Mouse (Mus musculus) spleen, embryonic (tissue): Measurements from ENCODE around the gene Col27a1.

Experiments used
- CTCF ChIA-PET: fragments of 350-600 bp; sonication (Branson Sonifier 250); formaldehyde crosslinking; loops from one replicate; lab custom pipeline; 2022; lab: Charles Lee

Gene Col27a1

GRCm38 (mm10) chr4:63222246-63222645 is 8.4 kb downstream of the Col27a1 start:
- CTCF ChIA-PET: no interaction called here

DNA sequence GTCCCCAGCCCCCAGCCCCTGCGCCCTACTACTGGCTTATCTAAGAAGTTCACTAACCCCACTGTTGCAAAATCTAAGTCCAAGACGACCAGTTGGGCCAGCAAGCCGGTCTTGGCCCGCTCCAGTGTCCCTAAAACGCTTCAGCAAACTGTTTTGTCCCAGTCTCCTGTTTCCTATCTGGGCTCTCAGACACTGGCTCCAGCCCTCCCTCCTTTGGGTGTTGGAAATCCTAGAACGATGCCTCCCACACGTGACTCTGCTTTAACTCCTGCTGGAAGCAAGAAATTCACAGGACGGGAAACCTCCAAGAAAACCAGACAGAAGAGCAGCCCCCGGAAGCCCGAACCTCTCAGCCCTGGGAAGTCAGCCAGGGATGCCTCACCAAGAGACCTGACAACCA is 11.6 kb downstream of the Col27a1 start:
- CTCF ChIA-PET: no interaction called here

- CTCF ChIA-PET: no interaction called here
These were observed 12.5 kb downstream of the Col27a1 start for GRCm38 (mm10) chr4:63226164-63226882.

DNA sequence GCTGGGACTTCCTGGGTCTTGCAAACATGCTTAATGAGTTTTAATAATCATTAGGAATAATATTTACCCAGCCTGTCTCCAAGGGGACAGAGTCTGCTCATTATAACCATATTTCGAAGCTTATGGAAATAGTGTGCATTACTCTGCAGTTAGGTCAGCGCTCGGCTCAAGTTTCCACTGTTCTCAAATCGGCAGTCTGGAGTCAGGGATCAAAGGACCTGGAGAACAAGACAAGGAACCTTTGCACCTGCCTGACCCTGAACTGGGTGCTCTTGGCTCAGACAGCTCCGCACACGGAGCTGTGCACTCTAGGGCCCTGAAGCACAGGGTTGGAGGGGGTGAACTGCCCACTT is 13.1 kb downstream of the Col27a1 start:
- CTCF ChIA-PET: no interaction called here

DNA sequence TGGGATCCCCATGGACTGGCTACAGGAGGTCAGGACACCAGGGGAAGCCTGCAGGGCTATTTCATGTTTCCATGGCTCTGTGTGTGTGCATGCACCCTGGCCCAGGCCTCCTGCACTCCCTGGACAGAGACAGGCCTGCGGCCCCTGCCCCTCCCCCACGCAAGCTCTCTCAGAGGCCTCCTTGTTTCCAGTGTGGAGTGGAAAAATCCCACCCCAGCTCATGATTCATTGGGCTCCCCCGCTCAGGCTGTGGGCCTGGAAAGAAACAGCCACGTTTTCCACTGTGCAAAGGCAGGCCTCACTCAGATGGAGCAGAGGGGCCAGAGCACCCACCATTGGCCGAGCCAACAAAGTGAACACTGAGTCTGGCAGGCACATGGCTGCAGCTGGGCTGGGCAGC is 15.1 kb downstream of the Col27a1 start:
- CTCF ChIA-PET: no interaction called here

DNA sequence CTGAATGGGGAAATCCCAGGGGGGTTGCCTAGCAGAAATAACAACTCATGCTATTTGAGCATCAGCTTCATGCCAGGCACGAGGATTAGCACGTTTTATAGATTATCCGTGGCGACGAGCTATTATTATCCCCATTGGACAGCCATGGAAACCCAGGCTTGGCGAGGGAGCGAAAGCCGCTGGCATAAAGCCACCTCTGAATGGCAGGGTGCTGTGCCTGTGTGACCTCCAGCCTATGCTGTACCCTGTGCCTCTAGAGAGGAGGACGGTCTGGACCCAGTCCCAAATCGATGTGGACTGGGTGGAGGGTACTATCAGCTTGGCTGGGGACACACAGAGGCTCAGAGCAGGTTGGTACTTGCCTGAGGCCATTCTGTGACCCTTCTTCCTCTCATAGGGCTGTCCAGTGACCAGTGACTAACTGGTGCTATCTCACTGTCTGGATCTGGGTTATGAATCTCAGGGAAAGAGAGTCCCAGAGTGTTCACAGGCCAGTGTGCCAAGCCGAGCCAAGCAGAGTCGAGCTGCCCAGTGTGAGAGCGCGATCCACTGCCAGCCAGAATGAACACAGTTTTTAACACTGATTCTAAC is 16.3 kb downstream of the Col27a1 start:
- CTCF ChIA-PET: no interaction called here

DNA sequence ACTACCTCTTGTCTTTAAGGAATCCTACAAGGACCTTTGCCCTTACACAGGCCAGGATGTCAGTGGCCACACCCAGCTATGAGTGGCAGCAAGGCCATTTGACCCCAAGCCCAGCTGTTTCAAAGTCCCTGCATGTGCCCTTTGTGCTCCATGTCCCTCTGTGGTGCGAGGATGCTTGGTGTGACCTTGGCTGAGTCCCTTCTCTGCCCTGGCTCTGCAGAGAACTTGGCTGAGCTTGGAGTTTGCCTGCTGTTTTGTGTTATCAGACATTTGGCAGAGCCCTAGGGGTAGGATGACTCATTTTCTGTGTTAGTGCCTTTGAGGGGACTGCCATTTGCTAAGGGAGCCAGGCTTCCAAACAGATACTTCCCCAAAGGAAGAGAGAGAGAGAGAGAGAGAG is 17.3 kb downstream of the Col27a1 start:
- CTCF ChIA-PET: no interaction called here

DNA sequence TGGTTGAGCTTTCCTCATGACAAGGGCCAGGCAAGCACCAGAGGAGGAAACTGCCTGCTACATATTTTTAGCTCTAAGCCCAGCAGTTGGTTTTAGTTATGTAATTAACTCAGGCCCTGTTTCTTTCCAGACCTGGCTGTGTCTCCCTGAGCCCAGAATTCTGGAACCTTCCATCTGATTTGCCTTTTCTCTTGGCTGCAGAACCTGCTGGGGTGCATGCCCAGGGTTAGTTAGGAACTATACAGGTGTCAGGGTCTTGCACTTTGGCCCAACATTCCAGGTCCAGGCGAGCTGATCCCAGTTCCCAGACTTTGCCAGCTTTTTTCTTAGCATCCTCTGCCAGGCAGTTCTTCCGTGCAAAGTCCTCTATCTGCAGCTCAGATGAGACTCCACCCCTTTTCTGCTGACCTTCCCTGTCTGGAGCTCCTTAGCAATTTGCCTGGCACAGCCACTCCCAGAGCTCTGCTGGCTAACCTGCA is 18.8 kb downstream of the Col27a1 start:
- CTCF ChIA-PET: no interaction called here

DNA sequence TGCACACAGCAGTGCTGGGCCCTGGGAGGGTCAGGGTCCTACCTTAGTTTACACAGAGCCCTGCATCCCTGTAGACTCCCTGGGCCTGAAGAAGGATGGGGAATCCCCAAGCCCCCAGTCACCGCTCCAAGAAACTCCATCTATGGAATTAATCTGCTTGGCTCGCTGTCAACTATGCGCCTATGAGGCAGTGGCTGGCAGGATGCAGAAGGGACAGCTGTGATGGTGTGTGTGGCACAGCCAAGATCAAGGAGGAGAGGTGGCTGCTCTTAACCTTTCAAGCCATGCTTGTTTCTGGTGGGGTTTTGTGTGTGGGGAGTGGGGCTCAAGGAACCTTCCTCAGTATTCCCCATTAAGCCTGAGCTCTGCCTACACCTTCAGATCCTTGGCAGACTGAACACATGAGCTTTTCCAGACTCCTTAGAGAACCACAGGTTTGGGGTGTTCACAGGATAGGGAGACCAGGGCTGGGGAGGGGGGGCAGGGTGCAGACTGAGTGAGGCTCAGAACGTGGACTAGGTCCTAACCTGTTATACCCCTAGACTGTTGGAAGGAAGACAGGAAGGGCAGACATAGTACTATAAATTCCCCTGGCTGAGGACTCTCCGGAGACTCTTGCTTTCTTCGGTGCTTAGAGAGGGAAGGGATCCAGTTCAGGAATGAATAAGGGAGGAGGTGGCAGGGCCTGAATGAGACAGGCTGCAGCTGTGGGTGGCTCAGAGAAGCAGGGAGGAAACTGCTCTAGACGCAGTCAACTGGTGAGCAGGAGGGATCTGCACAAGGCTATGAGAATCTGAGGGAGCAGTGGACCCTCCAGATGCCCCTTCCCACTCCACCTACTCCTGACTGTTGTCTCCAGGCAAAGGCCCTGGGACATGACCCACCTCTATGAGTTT is 20.0 kb downstream of the Col27a1 start:
- CTCF ChIA-PET: no interaction called here

DNA sequence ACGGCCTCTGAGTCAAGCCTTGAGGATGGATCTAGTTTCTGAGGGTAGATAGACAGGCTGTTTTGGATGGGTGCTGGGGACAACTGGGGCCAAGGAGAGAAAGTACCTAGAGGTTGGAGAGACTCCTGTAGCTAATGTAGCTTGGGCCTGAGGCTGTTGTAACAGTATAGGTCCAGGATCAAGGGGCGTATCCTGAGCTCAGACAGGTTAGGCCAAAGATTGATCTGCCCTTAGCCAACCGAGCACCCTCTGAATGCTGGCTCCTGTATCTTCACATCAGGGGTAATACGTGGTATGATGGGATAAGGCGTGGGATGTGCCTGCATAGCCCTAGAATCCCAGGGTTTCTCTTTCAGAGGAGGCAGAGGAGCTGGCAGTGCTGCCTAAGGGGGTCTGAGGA is 21.0 kb downstream of the Col27a1 start:
- CTCF ChIA-PET: no interaction called here

DNA sequence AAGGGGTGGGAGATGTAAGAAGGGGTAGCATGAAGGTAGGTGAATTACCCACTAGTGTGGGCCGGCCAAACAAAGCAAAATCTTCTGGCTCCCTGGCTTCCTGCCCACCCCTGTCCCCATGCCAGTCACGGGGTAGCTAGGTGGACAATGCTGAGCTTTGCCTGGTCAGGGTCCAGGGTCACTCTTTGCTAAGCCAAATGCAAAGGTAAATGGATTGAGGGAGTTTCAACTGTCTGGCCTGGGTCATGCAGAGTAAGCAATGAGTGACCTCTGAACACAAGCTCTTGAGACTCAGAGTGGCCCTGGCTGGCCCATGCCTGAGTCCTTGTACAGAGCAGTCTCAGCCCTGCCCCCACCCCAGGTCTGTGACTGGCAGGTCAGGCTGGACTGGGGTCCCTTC is 22.4 kb downstream of the Col27a1 start:
- CTCF ChIA-PET: no interaction called here

DNA sequence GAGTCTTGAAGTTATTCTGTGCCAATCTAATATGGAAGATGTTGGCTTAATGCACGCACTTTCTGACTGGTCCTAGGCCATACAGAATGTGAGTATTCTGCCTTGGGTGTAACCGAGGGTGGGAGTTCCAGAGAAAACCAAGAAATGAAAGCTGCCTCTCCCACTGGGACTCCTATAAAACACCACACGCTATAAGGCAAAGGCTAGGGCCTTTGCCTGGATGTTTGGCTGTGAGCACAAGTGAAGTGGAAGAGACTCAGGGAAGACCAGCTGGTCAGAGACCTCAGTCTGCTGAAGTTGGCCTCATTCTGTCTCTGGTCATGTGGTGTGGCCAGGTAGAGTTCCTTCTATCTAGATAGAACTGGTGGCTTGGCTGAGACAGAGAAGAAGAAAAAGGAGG is 23.4 kb downstream of the Col27a1 start:
- CTCF ChIA-PET: no interaction called here

DNA sequence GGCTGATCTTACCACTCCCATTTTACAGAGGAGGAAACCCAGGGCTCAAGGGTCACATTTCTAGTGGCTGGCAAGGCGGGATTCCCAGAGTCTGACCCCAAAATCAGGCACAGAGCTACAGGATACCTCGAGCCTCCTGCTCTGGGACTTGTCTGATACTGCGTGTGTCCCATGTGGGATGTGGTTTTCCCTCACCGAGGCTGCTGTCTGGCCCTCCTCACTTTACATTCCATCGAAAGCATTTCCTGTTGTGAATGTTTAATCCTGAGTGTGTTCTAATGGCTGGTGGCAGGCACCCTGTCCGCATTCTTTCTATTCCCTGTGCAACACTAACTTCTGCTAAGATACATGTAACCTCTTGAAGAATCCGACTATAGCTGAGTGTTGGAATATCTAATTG is 24.3 kb downstream of the Col27a1 start:
- CTCF ChIA-PET: no interaction called here

DNA sequence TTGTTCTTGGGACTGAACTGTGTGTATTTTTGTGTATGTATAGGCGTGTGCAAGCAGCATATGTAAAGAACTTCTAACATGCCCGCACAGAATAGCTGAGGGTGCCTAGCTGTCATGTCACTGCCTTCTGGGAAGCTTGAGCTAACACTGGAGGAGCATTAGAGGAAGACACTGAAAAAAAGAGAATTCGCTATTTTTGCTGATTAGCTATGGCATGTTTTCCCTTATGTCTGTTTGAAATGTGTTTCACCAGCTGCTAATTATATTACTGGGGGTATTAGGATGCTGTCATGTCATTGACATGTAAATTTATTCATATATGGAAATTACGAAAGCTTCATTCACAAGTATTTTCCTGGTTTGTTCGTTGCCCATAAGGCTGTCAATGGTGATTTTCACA is 24.9 kb downstream of the Col27a1 start:
- CTCF ChIA-PET: no interaction called here

GRCm38 (mm10) chr4:63241031-63241430 is 27.2 kb downstream of the Col27a1 start:
- CTCF ChIA-PET: no interaction called here

GRCm38 (mm10) chr4:63247991-63248390 is 34.2 kb downstream of the Col27a1 start:
- CTCF ChIA-PET: no interaction called here

- CTCF ChIA-PET: no interaction called here
These were observed 35.1 kb downstream of the Col27a1 start for GRCm38 (mm10) chr4:63248951-63249350.

DNA sequence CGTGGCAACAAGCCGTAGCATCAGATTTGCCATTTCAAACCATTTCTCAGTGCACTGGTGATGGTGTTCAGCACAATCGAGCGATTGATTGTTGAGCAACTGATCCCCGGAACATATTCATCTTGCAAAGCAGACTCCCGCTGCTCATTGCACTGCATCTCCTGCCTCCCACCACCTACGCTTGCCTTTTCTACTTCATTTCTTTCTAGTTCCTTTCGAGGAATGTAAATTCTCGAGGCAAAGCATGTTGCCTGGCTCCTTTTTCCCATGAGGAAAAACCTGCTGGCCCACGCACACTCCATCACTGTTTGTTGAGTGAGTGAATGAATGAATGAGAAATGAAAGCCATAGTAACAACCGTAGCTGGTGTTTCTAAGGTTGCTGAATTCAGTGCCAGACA is 38.0 kb downstream of the Col27a1 start:
- CTCF ChIA-PET: no interaction called here

DNA sequence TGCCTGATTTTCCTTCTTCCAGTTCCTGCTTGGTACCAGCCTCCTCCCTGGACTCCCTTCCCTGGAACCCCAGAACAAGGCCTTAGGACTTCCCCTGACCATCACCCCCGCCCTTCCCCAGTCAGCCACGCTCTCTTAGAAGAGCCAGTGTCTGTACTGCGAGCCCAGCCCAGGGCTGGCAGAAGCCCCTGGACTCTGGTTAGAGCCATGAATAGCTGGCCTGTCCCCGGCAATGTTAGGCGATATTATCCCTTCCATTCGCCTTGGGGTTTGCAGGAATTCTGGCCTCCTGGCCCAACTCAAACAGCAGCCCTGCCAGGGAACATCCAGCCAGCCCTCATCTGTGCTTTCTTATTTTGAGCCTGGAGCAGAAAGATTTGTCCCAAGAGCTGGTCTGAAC is 39.9 kb downstream of the Col27a1 start:
- CTCF ChIA-PET: no interaction called here

- CTCF ChIA-PET: no interaction called here
These were observed 40.3 kb downstream of the Col27a1 start for GRCm38 (mm10) chr4:63254151-63254550.

GRCm38 (mm10) chr4:63256371-63256770 is 42.6 kb downstream of the Col27a1 start:
- CTCF ChIA-PET: no interaction called here

GRCm38 (mm10) chr4:63257346-63257745 is 43.5 kb downstream of the Col27a1 start:
- CTCF ChIA-PET: no interaction called here

DNA sequence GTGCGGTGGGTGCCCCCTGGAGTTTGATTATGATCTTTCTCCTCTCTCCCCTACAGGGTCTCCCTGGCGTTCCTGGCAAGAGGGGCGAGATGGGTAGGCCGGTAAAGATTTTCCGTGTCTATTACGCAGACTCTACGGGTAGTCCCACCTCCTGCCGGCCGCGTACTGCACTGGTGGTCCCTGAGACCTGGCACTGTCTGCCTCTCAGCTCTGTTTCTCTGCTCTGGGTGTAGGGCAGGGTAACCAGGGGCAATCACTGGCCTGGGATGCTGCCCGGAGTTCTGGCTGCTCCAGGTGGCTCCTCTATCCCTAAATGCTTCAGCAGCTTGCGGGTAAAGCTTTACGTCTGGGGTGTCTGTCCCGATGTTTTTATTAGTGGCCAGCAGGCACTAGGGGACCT is 44.3 kb downstream of the Col27a1 start:
- CTCF ChIA-PET: interaction anchor here (0.7 kb wide), 1 partner anchor 39 kb away, joined by 3 read pairs; no protein-coding TSS in a partner anchor
